Mouse (Mus musculus): ENCODE data around the gene Gm45208.
A peak's percentile ranks its signal among the peaks of the same experiment; 100 is the strongest.
"Not testable (repeated sequence)": the region's sequence is repeated elsewhere in the genome, so short reads cannot be mapped to it uniquely, and the experiment has no call there.

Gm45208 gene

GRCm38 (mm10) chrX:7727176-7727575 is 5.1 kb downstream of the Gm45208 start:
- no peak for DNase-seq (ENCODE audit: low spot score in 2 of 2)

DNA sequence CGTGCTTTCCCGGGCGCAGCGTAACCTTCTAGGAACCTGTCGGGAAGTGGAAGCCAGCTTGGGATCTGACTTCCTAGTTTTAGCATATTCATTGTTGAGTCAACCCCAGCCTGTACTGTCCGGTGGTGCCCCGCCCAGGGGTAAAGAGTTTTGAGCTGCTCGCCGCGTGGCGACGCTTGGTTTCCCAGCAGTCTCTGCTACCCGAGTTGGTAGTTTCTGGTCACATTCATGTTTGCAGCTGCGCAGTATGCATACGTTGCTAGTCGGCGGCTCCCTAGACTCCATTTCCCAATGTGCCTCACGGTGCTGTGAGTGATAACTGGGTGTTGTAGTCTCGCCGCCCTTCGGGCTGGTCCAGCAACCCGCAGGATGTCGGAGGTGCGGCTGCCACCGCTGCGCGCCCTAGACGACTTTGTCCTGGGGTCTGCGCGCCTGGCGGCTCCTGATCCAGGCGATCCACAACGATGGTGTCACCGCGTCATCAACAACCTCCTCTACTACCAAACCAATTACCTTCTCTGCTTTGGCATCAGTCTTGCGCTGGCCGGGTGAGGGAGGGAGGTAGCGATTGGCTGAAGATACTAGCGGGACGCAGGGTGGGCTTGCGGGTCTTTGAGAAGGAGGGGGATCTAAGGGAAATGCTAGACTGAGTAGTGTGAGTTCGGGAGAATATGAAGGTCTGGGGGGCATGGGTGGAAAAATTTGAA is 6.3 kb downstream of the Gm45208 start, which contains the start of gene Praf2:
Gene Praf2 (plus strand): TSS at position 225 of the 707 bp plus-strand sequence.
- DNase-seq (ENCODE audit: low spot score in 2 of 2), result peak; percentile 37 to 57

GRCm38 (mm10) chrX:7728922-7729265 is 6.8 kb downstream of the Gm45208 start:
- no peak for DNase-seq (ENCODE audit: low spot score in 2 of 2)

DNA sequence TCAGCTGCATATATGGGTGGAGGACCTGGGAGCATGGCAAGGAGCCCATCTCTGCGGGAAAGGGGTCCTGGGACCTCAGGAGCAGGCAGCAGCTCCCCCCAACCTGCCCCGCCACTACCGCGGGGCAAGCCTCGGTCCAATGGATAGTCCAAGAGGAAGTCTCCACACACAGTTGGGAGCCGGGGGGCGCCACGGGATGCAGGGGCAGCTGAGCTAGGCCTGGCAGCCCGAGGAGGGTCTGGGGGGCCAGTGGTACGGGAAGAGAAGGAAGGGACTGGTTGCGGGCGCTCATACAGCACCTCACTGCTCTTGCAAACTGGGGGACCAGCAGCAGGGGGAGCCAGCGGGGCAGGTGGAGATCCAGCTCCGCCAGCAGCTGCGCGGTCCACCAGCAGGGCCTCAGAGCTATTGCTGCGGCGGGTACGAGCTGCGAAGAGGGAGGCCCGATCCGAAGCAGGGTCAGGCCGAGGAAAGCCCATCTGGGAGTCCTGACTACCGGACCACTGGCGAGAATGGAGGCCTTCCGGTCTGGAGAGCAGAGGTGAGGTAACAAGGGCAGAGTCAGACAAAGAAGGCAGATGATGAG is 11.6 kb downstream of the Gm45208 start:
- peak; percentile 63 to 78 for DNase-seq (ENCODE audit: low spot score in 2 of 2)

- DNase-seq (ENCODE audit: low spot score in 2 of 2), result no peak
Measured at GRCm38 (mm10) chrX:7739336-7740081, 17.5 kb downstream of the Gm45208 start.

DNA sequence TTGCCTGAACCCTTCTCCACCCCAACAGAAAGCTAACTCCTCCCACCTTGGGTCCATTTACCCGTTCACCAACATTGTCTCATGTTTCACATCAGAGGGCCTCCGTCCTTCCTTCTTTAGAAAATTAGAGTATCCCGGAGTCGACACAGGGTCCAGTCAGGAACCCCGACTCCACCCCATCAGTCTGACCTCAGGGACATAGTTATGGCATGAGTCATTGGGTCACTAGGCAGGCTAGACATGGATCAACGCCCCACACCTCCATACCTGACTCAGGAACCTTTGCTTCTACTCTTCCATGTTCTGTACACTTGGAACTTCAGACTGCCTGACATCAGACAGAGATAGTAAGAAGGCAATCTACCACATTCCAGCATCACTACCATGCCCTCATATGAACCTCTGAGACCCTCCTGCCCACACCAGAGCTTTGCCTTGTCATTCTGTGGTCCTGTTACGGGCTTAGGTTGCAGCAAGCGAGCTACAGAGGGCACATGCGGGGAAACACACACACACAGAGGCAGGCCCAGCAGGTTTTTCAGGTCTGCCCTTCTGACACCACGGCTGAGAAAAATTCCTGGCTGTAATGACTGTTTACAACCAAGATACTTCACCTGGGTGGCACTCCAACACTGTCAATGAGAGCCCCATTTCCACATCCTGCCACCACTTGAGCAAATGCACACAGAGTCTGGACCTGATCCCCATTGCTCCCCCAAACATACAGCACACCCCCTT is 18.2 kb downstream of the Gm45208 start:
- DNase-seq (ENCODE audit: low spot score in 2 of 2), result no peak

- DNase-seq (ENCODE audit: low spot score in 2 of 2), result no peak
Measured at GRCm38 (mm10) chrX:7741103-7741502, 19.1 kb downstream of the Gm45208 start.

DNA sequence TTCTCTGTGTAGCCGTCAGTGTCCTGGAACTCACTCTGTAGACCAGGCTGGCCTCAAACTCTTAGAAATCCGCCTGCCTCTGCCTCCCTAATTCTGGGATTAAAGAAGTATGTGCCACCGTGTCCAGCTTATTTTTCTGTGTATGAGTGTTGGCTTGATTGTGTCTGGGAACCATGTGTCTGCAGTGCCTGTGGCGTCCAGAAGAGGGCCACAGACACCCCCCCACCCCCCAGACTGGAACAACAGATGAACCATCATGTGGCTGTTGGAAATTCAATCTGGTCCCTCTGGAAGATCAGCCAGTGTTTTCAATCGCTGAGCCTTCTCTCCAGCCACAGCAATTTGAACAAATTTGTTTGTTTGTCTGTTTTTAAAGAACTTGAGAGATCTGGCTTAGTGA is 21.4 kb downstream of the Gm45208 start:
- no peak for DNase-seq (ENCODE audit: low spot score in 2 of 2)

GRCm38 (mm10) chrX:7744940-7745339 is 22.9 kb downstream of the Gm45208 start:
- DNase-seq (ENCODE audit: low spot score in 2 of 2), result no peak

GRCm38 (mm10) chrX:7745429-7745828 is 23.4 kb downstream of the Gm45208 start:
- no peak for DNase-seq (ENCODE audit: low spot score in 2 of 2)

DNA sequence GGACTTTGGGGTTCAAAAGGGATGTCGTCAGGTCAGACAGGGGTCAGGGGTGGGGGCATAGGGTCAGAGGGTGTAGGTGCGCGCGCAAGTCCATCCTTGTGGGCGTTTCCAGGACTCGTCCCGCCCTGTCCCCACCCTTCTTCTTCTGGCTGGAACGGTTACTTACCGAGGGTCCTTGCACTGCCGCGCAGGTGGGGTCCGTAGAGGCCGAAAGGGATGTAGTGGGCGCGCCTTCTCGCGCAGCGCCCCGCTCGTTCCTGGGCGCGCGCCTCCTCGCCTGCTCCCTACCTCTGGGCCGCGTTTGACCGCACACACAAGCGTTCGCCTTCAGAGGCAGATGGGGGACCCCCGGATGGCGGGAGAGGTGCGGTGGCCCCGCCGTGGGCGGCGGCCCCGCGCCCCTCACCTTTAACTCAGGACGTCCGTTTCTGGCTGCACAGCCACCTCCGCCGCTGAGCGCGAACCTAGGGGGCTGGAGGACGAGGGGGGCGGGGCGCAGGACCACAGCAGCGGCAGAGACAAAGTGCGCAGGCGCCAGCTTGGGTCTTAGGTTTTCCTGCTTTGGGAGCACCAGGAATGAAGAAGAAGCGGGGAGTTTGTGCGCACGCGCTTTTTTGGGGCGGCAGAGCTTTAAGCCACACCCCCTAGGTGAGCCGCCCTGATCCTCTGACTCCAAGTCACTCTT is 28.5 kb downstream of the Gm45208 start, which contains the start of gene Ccdc120:
Gene Ccdc120 (minus strand): TSS at position 474 of the 685 bp plus-strand sequence.
- no peak for DNase-seq (ENCODE audit: low spot score in 2 of 2)

DNA sequence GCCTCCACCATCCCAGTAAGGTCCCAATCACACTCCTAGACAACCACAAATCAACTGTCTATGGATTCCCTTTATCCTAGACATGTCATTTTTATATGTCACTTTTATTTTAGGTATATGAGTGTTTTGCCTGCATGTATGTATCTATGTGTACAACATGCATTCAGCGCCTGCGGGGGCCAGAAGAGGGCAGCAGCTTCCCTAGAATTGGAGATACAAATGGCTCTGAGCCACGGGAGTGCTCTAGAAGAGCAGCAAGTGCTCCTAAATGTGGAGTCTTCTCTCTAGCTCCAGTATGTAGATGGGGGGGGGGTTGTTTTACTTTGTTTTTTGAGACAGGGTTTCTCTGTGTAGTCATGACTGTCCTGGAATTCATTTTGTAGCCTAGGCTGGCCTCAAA is 31.6 kb downstream of the Gm45208 start:
- DNase-seq (ENCODE audit: low spot score in 2 of 2), result not testable (repeated sequence)

GRCm38 (mm10) chrX:7762137-7762920 is 40.3 kb downstream of the Gm45208 start, which contains the start of gene Tfe3:
Gene Tfe3, plus strand, starts transcription at chrX:7762560.
- DNase-seq (ENCODE audit: low spot score in 2 of 2), result peak; percentile 68 to 77

- DNase-seq (ENCODE audit: low spot score in 2 of 2), result no peak
Measured at GRCm38 (mm10) chrX:7762921-7763197, 40.8 kb downstream of the Gm45208 start.

- DNase-seq (ENCODE audit: low spot score in 2 of 2), result no peak
Measured at GRCm38 (mm10) chrX:7763631-7764393, 41.8 kb downstream of the Gm45208 start.

GRCm38 (mm10) chrX:7764657-7765280 is 42.7 kb downstream of the Gm45208 start:
- no peak for DNase-seq (ENCODE audit: low spot score in 2 of 2)

- no peak for DNase-seq (ENCODE audit: low spot score in 2 of 2)
Measured at GRCm38 (mm10) chrX:7765281-7765670, 43.2 kb downstream of the Gm45208 start.

- DNase-seq (ENCODE audit: low spot score in 2 of 2), result no peak
Measured at GRCm38 (mm10) chrX:7765764-7766163, 43.7 kb downstream of the Gm45208 start.

- DNase-seq (ENCODE audit: low spot score in 2 of 2), result no peak
Measured at GRCm38 (mm10) chrX:7769302-7770017, 47.4 kb downstream of the Gm45208 start.

Measured in spleen, postnatal 14 days (tissue).